Mouse (Mus musculus) kidney, adult 2 months (tissue): Measurements from ENCODE around the gene Cd200r4. TPM values are rescaled to one million over a fixed set of nuclear protein-coding genes. Genes with fewer than 3 reads are reported as not detected.

Experiments used
- DNase-seq: peaks from one replicate; pipeline ENCODE4 v3.0.0; 2021
- H3K27ac ChIP-seq: fragments of 200-500 bp; 2 replicates; pipeline ENCODE4 v1.5.1; 2012; ENCODE audit warnings: low read depth, low read length, control low read depth, inconsistent platforms; ENCODE audit not compliant: insufficient read depth
- H3K27me3 ChIP-seq: fragments of 200-500 bp; replicated peaks from 2 replicates; pipeline ENCODE4 v1.6.1; 2012; ENCODE audit warnings: mild to moderate bottlenecking, moderate library complexity, low read length, inconsistent platforms; ENCODE audit not compliant: control insufficient read depth, insufficient read depth
- H3K36me3 ChIP-seq: fragments of 200-500 bp; 2 replicates; pipeline ENCODE4 v1.6.1; 2012; ENCODE audit warnings: mild to moderate bottlenecking, moderate library complexity, low read length, inconsistent platforms; ENCODE audit not compliant: control insufficient read depth, insufficient read depth
- H3K4me1 ChIP-seq: fragments of 200-500 bp; 2 replicates; pipeline ENCODE4 v1.6.1; 2011; ENCODE audit warnings: low read length; ENCODE audit not compliant: control insufficient read depth, insufficient read depth
- H3K4me3 ChIP-seq: fragments of 200-500 bp; 2 replicates; pipeline ENCODE4 v1.5.1; 2011; ENCODE audit warnings: mild to moderate bottlenecking, low read depth, low read length, control low read depth; ENCODE audit not compliant: insufficient read depth
- CTCF ChIP-seq: fragments of 200-500 bp; conservative IDR thresholded peaks from 2 replicates; pipeline ENCODE4 v1.5.1; 2011; ENCODE audit warnings: low read depth, mild to moderate bottlenecking, control low read depth, low read length, moderate library complexity, mixed read lengths; ENCODE audit not compliant: insufficient read depth, insufficient read length
- POLR2A ChIP-seq: fragments of 200-500 bp; IDR thresholded peaks from one replicate; pipeline ENCODE4 v1.6.1; 2011; ENCODE audit warnings: low read depth, low read length, control low read depth
- WGBS: fragments of 180-500 bp; shearing (Covaris S2); methylation state at CpG from one replicate; pipeline ENCODE4 v1.1.7; 2018; 5-methylcytosine and 5-hydroxymethylcytosine counted together
- polyA plus RNA-seq: library from polyadenylated mRNA; depleted of rRNA; stranded (reverse); fragments of >200 nt; gene quantifications from 2 replicates; pipeline ENCODE4 v1.2.3, GENCODE M21; 2012; rRNA removed

Cd200r4 gene
- 0.06 and 0.11 TPM in 2 replicates for polyA plus RNA-seq

GRCm38 (mm10) chr16:44811544-44811943 lies at the start of gene Cd200r4:
Cd200r4 (plus strand) TSS chr16:44811733.
- H3K36me3 ChIP-seq: no peaks in the 10 kb centered on the region
- DNase-seq: no peak
- no peaks in the 10 kb centered on the region for H3K4me1 ChIP-seq
- no peak within 1 kb of the TSS for H3K4me3 ChIP-seq
- TF ChIP-seq CTCF (no peak), POLR2A (no peak)
- no peak within 1 kb of the TSS for H3K27ac ChIP-seq
- no peaks in the 10 kb centered on the region for H3K27me3 ChIP-seq
- WGBS: 86% methylated on average over 3 of the region's 3 CpGs

- no peaks in the 10 kb centered on the region for H3K4me1 ChIP-seq
- no peak overlapping the region for H3K27ac ChIP-seq
- 41% methylated on average over 1 of the region's 1 CpGs for WGBS
- TF ChIP-seq CTCF: no peak
- TF ChIP-seq POLR2A: no peak
- no peaks in the 10 kb centered on the region for H3K36me3 ChIP-seq
- no peak for DNase-seq
- H3K27me3 ChIP-seq: no peaks in the 10 kb centered on the region
- no peak overlapping the region for H3K4me3 ChIP-seq
Measured at GRCm38 (mm10) chr16:44761811-44762210, 49.7 kb upstream of the Cd200r4 start.

GRCm38 (mm10) chr16:44765555-44766319 lies 45.8 kb upstream of the Cd200r4 start, which contains the start of gene Cd200r1:
Cd200r1 (plus strand) TSS chr16:44765736.
- no peak for DNase-seq
- 73% methylated on average over 22 of the region's 22 CpGs for WGBS
- no peaks in the 10 kb centered on the region for H3K36me3 ChIP-seq
- no peak within 1 kb of the TSS; the same call in 1 of the 2 replicates for H3K4me3 ChIP-seq
- no peaks in the 10 kb centered on the region for H3K27me3 ChIP-seq
- H3K27ac ChIP-seq: no peak within 1 kb of the TSS
- no peaks in the 10 kb centered on the region for H3K4me1 ChIP-seq
- TF ChIP-seq POLR2A (no peak), CTCF (no peak)

- Histone ChIP-seq H3K4me3 (no peak overlapping the region), H3K36me3 (no peaks in the 10 kb centered on the region), H3K4me1 (no peaks in the 10 kb centered on the region), H3K27me3 (no peaks in the 10 kb centered on the region), H3K27ac (no peak overlapping the region)
- no peak for TF ChIP-seq CTCF
- no peak for DNase-seq
- 73% methylated on average over 9 of the region's 9 CpGs for WGBS
Measured at GRCm38 (mm10) chr16:44766320-44766892, 45.1 kb upstream of the Cd200r4 start.

- DNase-seq: no peak
- H3K27me3 ChIP-seq: no peaks in the 10 kb centered on the region
- no peaks in the 10 kb centered on the region for H3K4me1 ChIP-seq
- 77% methylated on average over 7 of the region's 7 CpGs for WGBS
- TF ChIP-seq CTCF: no peak
- TF ChIP-seq POLR2A: no peak
- H3K36me3 ChIP-seq: no peaks in the 10 kb centered on the region
- H3K27ac ChIP-seq: no peak overlapping the region
- no peak overlapping the region for H3K4me3 ChIP-seq
Measured at GRCm38 (mm10) chr16:44767506-44767905, 44.0 kb upstream of the Cd200r4 start.

- Histone ChIP-seq H3K27me3 (no peaks in the 10 kb centered on the region), H3K4me3 (no peak overlapping the region), H3K36me3 (no peaks in the 10 kb centered on the region), H3K27ac (no peak overlapping the region), H3K4me1 (no peaks in the 10 kb centered on the region)
- TF ChIP-seq CTCF: peak; percentile 28; the same call in 1 of the 2 replicates
- no peak for TF ChIP-seq POLR2A
- 53% methylated on average over 2 of the region's 2 CpGs for WGBS
- peak; percentile 12 for DNase-seq
Measured at GRCm38 (mm10) chr16:44767967-44768366, 43.6 kb upstream of the Cd200r4 start.

GRCm38 (mm10) chr16:44772577-44772976 lies 39.0 kb upstream of the Cd200r4 start:
- Histone ChIP-seq H3K27ac (no peak overlapping the region), H3K4me1 (no peaks in the 10 kb centered on the region), H3K4me3 (no peak overlapping the region), H3K27me3 (no peaks in the 10 kb centered on the region), H3K36me3 (no peaks in the 10 kb centered on the region)
- DNase-seq: no peak
- 62% methylated on average over 6 of the region's 6 CpGs for WGBS
- TF ChIP-seq POLR2A: no peak
- TF ChIP-seq CTCF: no peak
